In genomic region chr7:136590947-136591346, GRCm38 (mm10) we compare ENCODE assay signal across 27 mouse cellular contexts.
DNase-seq lines count a peak whose midpoint lies in the region; ATAC-seq and TF ChIP-seq lines count a peak whose summit lies in the region.
"Had no signal": no experiment of that assay in that cellular context is flagged by ENCODE, and none has a peak within 500 bp of the region (broad histone marks: within the 10 kb centered on the region; RNA-seq: fewer than 3 reads in every experiment).

No protein-coding gene starts in this region.

- peak; percentile 44 for TF ChIP-seq CTCF in hindbrain, postnatal 0 days (IDR thresholded peaks at IDR 0.05; ENCODE audit: low read depth)
- peak; percentile 17; the same call in 1 of the 2 replicates for TF ChIP-seq CTCF in lung, postnatal 0 days (IDR thresholded peaks at IDR 0.05)
- TF ChIP-seq CTCF in stomach, postnatal 0 days (IDR thresholded peaks at IDR 0.05; ENCODE audit: low read depth) = peak; percentile 37

- no peak overlapping the region for H3K27ac ChIP-seq in hindbrain, postnatal 0 days
- no peak overlapping the region for H3K27ac ChIP-seq in hindbrain, embryonic 13.5 days
- no peak overlapping the region for H3K27ac ChIP-seq in lung, postnatal 0 days (ENCODE audit: low read length)
- no peak overlapping the region for H3K27ac ChIP-seq in ES-E14 (ENCODE audit: insufficient read depth, low read depth, low read length, poor library complexity, severe bottlenecking)
- no peak overlapping the region for H3K27ac ChIP-seq in stomach, postnatal 0 days (replicated peaks)
- H3K27ac ChIP-seq: heart, embryonic 13.5 days; hindbrain, embryonic 12.5 days; kidney, embryonic 15.5 days; liver, embryonic 14.5 days; macrophage; midbrain, embryonic 13.5 days; neural tube, embryonic 15.5 days; stomach, embryonic 15.5 days had no signal

- H3K4me3 ChIP-seq in hindbrain, postnatal 0 days (ENCODE audit: low read length) = no peak overlapping the region
- H3K4me3 ChIP-seq in hindbrain, embryonic 13.5 days = no peak overlapping the region
- H3K4me3 ChIP-seq in lung, postnatal 0 days (ENCODE audit: low read depth, low read length) = no peak overlapping the region
- no peak overlapping the region for H3K4me3 ChIP-seq in ES-E14 (ENCODE audit: insufficient read depth in 1 of 2, low read depth in 1 of 2, low read length in 2 of 2, poor library complexity in 1 of 2, severe bottlenecking in 1 of 2)
- H3K4me3 ChIP-seq in stomach, postnatal 0 days (ENCODE audit: low read depth, low read length) = no peak overlapping the region
- H3K4me3 ChIP-seq: erythroblast, embryonic 14.5 days; heart, embryonic 13.5 days; hindbrain, embryonic 12.5 days; kidney, embryonic 15.5 days; midbrain, embryonic 13.5 days; neural tube, embryonic 15.5 days; stomach, embryonic 15.5 days had no signal

- no peaks in the 10 kb centered on the region for H3K4me1 ChIP-seq in hindbrain, postnatal 0 days (ENCODE audit: insufficient read depth, low read length)
- H3K4me1 ChIP-seq in hindbrain, embryonic 13.5 days (replicated peaks) = peaks cover 15% of the 10 kb centered on the region
- no peaks in the 10 kb centered on the region for H3K4me1 ChIP-seq in lung, postnatal 0 days (ENCODE audit: insufficient read depth, low read depth, low read length)
- no peaks in the 10 kb centered on the region for H3K4me1 ChIP-seq in ES-E14 (ENCODE audit: control insufficient read depth in 2 of 2, insufficient read depth in 2 of 2, low read length in 2 of 2, poor library complexity in 1 of 2)
- H3K4me1 ChIP-seq in stomach, postnatal 0 days (replicated peaks; ENCODE audit: control insufficient read depth, insufficient read depth) = no peaks in the 10 kb centered on the region
- H3K4me1 ChIP-seq: heart, embryonic 13.5 days had no signal

- in situ Hi-C loops in ES-E14 (cut with MboI; ENCODE audit: low sequenced_read_pairs in 2 of 2, unreplicated experiment in 2 of 2) = loop anchor here in 1 of 2 experiments (10.0 kb wide), 1 partner anchor 724 kb away; the partner anchor contains the start of gene Ebf3

- no peak for TF ChIP-seq EP300 in lung, postnatal 0 days (IDR thresholded peaks at IDR 0.05)
- TF ChIP-seq EP300 in stomach, postnatal 0 days (optimal IDR thresholded peaks at IDR 0.05) = no peak

- H3K4me2 ChIP-seq in hindbrain, postnatal 0 days (ENCODE audit: low read depth, low read length) = no peak overlapping the region
- no peak overlapping the region for H3K4me2 ChIP-seq in hindbrain, embryonic 13.5 days
- H3K4me2 ChIP-seq in lung, postnatal 0 days (replicated peaks; ENCODE audit: low read depth, low read length) = no peak overlapping the region
- no peak overlapping the region for H3K4me2 ChIP-seq in stomach, postnatal 0 days (replicated peaks; ENCODE audit: low read depth)
- H3K4me2 ChIP-seq: heart, embryonic 13.5 days; hindbrain, embryonic 12.5 days; kidney, embryonic 15.5 days; midbrain, embryonic 13.5 days; neural tube, embryonic 15.5 days; stomach, embryonic 15.5 days had no signal

- no peak for DNase-seq in hindbrain, postnatal 0 days (ENCODE audit: low spot score)
- no peak for DNase-seq in lung, postnatal 0 days (ENCODE audit: low spot score)
- no peak for DNase-seq in lung, adult 18-20 months
- peak; percentile 29 for DNase-seq in ES-E14 (ENCODE audit: low read depth, low spot score)
- DNase-seq in stomach, postnatal 0 days (ENCODE audit: low spot score) = no peak
- DNase-seq in right cerebral cortex, postnatal 25 days = no peak
- no peak for DNase-seq in Muller cell, postnatal 12 days (ENCODE audit: inconsistent ontology term)
- DNase-seq: adrenal gland, postnatal 14 days; cerebellum, adult 18-20 months; cerebellum, postnatal 14 days; kidney, adult 18-20 months; kidney, postnatal 4 days; liver; retina, postnatal 1 day; right cerebral cortex, postnatal 14 days; thymus, postnatal 14 days had no signal

- H3K36me3 ChIP-seq in hindbrain, postnatal 0 days (ENCODE audit: insufficient read depth, low read length) = no peaks in the 10 kb centered on the region
- H3K36me3 ChIP-seq in hindbrain, embryonic 13.5 days = no peaks in the 10 kb centered on the region
- no peaks in the 10 kb centered on the region for H3K36me3 ChIP-seq in lung, postnatal 0 days (ENCODE audit: insufficient read depth, low read length)
- H3K36me3 ChIP-seq in ES-E14 (ENCODE audit: control insufficient read depth, insufficient read depth, low read length, poor library complexity, severe bottlenecking) = no peaks in the 10 kb centered on the region
- H3K36me3 ChIP-seq in stomach, postnatal 0 days (ENCODE audit: control insufficient read depth, insufficient read depth, low read length) = no peaks in the 10 kb centered on the region
- H3K36me3 ChIP-seq: heart, embryonic 13.5 days; hindbrain, embryonic 12.5 days; kidney, embryonic 15.5 days; midbrain, embryonic 13.5 days; neural tube, embryonic 15.5 days; stomach, embryonic 15.5 days had no signal

- no peak overlapping the region for H3K9ac ChIP-seq in hindbrain, postnatal 0 days (replicated peaks; ENCODE audit: low read length)
- no peak overlapping the region for H3K9ac ChIP-seq in hindbrain, embryonic 13.5 days
- H3K9ac ChIP-seq in lung, postnatal 0 days (replicated peaks; ENCODE audit: low read depth) = no peak overlapping the region
- H3K9ac ChIP-seq in ES-E14 (ENCODE audit: insufficient read depth, low read depth, low read length, poor library complexity, severe bottlenecking) = no peak overlapping the region
- H3K9ac ChIP-seq in stomach, postnatal 0 days (ENCODE audit: low read length) = no peak overlapping the region
- H3K9ac ChIP-seq: heart, embryonic 13.5 days; hindbrain, embryonic 12.5 days; kidney, embryonic 15.5 days; liver, embryonic 14.5 days; midbrain, embryonic 13.5 days; neural tube, embryonic 15.5 days; stomach, embryonic 15.5 days had no signal

- no peaks in the 10 kb centered on the region for H3K9me3 ChIP-seq in hindbrain, postnatal 0 days (ENCODE audit: low read length)
- no peaks in the 10 kb centered on the region for H3K9me3 ChIP-seq in hindbrain, embryonic 13.5 days
- H3K9me3 ChIP-seq in lung, postnatal 0 days (ENCODE audit: low read length) = no peaks in the 10 kb centered on the region
- H3K9me3 ChIP-seq in ES-E14 (ENCODE audit: control insufficient read depth, insufficient read depth, low read depth, low read length) = no peaks in the 10 kb centered on the region
- H3K9me3 ChIP-seq in stomach, postnatal 0 days (ENCODE audit: control insufficient read depth, low read length) = no peaks in the 10 kb centered on the region
- H3K9me3 ChIP-seq: heart, embryonic 13.5 days; hindbrain, embryonic 12.5 days; kidney, embryonic 15.5 days; midbrain, embryonic 13.5 days; neural tube, embryonic 15.5 days; stomach, embryonic 15.5 days had no signal

- no peak for ATAC-seq in hindbrain, postnatal 0 days
- no peak for ATAC-seq in hindbrain, embryonic 13.5 days (ENCODE audit: low FRiP score)
- no peak for ATAC-seq in lung, postnatal 0 days
- ATAC-seq in stomach, postnatal 0 days (ENCODE audit: low FRiP score, low TSS enrichment) = no peak
- ATAC-seq: forebrain, embryonic 16.5 days; midbrain, embryonic 13.5 days had no signal

- H3K27me3 ChIP-seq in hindbrain, postnatal 0 days (ENCODE audit: insufficient read depth, low read length) = no peaks in the 10 kb centered on the region
- H3K27me3 ChIP-seq in hindbrain, embryonic 13.5 days = no peaks in the 10 kb centered on the region; the same call in 1 of the 2 replicates
- H3K27me3 ChIP-seq in lung, postnatal 0 days (replicated peaks; ENCODE audit: insufficient read depth, low read length) = no peaks in the 10 kb centered on the region
- no peaks in the 10 kb centered on the region for H3K27me3 ChIP-seq in stomach, postnatal 0 days (ENCODE audit: control insufficient read depth, insufficient read depth, low read length)
- H3K27me3 ChIP-seq: hindbrain, embryonic 12.5 days; midbrain, embryonic 13.5 days; neural tube, embryonic 15.5 days; stomach, embryonic 15.5 days had no signal

TF ChIP-seq in ES-E14, 5 proteins besides CTCF, POLR2A, EP300 and RAD21:
- TF ChIP-seq MAFK (IDR thresholded peaks at IDR 0.05; ENCODE audit: insufficient read depth, low read depth, low read length) = no peak
- TF ChIP-seq ZC3H11A (IDR thresholded peaks at IDR 0.05; ENCODE audit: borderline replicate concordance, low read depth, low read length) = peak; percentile 79; the same call in 1 of the 2 replicates
TF ChIP-seq in ES-E14: peak in this region for 1.
